Mouse (Mus musculus): ENCODE measurements at regions not wholly inside any gene's neighbourhood (a gene's known extent, or its start where the extent isn't known, plus 50 kb on each side); places are given as distances from the start of the nearest gene placed in this dataset.
"Not testable (repeated sequence)": the region's sequence is repeated elsewhere in the genome, so short reads cannot be mapped to it uniquely, and the experiment has no call there.

DNA sequence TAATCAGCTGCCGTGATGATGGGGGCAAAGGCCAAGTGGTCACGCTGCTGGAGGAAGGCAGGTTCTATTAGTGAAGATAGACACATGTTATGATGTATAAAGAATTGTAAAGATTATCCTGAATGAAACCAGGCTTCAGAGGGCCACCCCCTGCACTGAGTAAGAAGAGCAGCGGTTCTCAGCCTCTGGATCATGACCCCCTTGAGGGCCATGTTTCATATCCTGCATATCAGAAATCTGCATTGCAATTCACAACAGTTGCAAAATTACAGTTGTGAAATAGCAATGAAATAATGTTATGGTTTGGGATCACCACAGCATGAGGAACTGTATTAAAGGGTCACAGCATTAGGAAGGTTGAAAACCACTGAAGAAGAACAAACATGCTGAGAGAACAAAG, 162.5 kb upstream of the Zranb2 start:
- no peak for DNase-seq (ENCODE audit: low spot score in 2 of 2)

DNA sequence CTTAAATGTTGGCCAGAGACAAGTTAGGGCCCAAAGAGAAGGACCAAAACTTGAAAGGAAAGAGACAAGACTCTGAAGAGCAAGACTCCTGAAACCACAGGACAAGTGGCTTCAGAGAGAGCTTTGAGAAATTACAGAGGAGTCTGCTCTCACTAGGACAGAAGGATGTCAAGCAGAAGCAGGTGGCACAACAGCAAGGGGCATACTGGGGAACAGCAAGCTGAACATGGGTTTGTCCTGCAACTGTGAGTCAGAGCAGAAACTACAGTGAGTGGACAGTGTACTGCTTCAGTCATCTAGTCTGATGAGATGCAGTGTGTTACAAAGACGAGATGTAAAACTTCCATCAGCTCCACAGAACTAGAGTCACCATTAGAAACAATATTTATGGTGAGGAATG, 160.6 kb upstream of the Zranb2 start:
- no peak for DNase-seq (ENCODE audit: low spot score in 2 of 2)

DNA sequence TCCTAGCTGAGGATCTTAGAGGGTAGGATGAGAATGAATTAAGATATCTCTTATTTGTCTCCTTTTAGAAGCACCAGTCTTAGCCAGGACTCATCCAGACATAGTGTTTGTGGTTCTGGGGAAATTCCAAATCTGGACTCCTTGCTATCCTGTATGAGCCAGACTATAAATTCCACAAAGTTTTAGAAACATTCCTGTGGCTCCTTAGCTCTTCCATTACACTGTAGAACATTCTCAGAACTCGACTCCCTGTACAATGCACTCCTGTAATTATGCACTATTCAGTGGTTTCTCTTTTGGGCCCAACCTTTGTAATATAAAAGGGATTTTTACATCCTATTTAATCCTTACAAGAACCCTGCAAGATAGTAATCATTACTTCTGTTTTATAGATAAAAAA, 159.8 kb upstream of the Zranb2 start:
- no peak for DNase-seq (ENCODE audit: low spot score in 2 of 2)

DNA sequence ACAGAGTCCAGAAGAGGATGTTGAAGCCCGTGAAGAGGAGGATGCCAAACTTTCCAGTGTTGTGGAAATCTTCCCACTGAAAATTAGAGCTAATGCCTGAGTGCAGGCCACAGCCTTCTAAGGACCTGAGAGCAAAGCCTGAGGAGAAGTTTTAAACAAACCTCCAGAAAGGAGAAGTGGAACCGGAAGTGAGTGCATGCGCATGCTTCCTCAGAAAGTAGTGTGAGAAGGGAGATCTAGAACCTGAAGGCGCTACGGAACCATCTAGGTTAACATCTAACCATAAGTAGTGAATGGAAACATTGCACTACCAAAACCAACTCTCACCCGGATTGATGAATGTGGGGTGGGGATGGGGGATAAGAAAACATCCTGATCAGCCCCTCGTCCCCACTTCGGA, 156.4 kb upstream of the Zranb2 start:
- DNase-seq (ENCODE audit: low spot score in 2 of 2) = no peak

DNA sequence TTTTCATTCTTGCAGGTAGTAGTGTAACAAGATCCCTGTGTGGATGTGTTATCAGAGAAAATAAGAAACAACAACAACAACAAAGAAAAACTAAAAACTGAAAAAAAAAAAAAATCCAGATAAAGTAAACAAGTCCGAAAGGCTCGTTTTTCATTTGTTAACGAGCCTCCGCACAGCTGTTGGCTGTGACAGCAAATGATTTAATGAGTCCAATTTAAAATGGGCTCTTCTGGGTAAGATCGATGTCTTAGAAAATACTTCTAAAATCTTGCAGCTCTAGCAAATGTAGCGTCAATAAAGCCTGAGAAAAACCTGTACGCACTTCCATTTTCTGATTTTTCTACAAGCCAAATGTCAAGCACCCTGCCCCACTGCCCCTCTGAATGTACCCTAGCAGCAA, 155.8 kb upstream of the Zranb2 start:
- DNase-seq (ENCODE audit: low spot score in 2 of 2) = no peak

DNA sequence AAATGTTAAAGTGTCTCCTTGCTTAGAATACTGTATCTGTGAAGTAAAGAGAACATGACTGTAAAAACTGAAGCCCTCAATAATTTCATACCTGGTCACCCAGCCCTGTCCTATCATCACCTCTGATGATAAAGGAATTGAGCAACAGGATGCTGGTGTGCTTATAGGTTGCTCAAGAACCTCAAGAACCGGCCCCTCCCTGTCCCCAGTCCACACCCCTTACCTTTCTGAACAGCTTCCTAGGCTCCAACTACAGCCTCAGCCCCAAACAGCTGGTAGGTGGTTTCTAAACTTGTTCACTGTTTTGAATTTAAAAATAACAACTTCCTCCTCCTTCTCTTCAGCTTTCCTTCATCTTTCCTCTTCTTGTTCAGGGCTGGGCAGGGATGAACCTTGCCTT, 142.1 kb upstream of the Zranb2 start:
- no peak for DNase-seq (ENCODE audit: low spot score in 2 of 2)

DNA sequence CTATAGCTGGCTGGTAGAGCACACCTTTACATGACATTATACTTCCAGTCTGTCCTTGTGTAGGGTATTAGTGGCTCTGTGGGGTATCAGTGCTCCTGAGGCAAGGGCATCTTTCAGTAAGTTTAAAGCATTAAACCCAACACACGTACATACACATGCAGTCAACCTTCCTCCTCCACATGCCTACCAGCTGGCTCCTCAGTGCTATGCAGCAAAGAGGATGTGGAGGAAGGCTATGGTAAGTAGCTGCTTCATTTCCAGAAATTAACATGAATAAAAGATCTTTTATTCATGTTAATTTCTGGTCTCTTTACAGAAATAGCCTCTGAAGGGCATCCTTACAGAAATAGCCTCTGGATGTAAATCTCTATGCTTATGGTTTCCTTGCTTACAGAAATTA, 140.1 kb upstream of the Zranb2 start:
- DNase-seq (ENCODE audit: low spot score in 2 of 2) = no peak

DNA sequence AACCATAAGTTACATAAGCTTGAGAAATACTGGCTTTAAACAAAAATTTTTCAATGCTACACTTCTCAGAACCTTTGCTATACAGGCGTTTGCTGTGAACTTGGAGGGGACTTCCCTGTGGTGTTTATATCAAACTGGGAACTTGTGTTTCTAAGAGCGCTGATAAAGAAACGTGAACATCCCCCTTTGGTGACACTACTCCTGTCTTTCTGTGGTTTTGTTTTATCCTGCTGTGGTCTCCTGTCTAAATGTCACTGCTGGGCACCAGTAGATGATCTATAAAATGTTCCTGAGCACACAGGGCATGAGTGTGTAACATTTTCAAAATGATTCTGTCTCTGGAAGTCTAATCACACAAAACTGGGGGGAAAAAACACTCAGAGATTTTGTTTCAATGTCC, 134.1 kb upstream of the Zranb2 start:
- no peak for DNase-seq (ENCODE audit: low spot score in 2 of 2)

DNA sequence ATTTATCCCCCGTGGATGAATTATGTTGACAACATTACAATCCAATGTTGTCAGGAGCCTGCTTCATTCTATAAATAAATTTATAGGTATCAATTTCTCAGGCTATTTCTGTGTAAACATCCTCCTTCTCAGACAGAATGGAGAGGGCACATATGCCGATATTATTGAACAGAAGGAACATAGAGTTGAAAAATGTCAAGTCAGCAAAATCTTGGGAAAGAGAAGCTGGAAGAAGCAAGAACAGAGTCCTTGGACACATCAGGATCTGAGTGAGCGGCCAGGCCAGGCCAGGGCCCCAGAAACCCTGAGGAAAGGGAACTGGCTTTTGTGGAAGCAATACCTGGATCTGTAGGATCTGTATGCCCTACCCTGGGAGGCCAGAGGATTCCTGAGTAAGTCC, 129.9 kb upstream of the Zranb2 start:
- no peak for DNase-seq (ENCODE audit: low spot score in 2 of 2)

DNA sequence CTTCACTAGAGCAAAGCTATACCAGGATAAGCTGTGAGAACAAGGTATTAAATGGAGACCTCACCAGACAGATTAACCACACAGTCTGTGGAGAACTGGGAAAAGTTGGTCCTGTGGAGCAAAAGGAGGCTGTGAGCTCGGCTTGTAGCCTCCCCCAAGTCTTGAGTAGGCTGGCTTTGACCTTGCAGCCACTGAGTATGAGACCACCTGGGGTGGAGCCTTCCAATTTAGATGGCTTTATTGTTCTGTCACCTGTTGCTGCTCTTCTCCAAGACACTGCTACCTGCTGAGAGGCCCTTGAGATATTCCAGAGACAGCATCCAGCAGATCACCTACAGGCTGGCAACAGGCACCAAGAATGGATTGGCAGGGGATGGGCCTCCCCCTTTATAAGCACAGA, 110.5 kb upstream of the Zranb2 start:
- DNase-seq (ENCODE audit: low spot score in 2 of 2) = not testable (repeated sequence)

DNA sequence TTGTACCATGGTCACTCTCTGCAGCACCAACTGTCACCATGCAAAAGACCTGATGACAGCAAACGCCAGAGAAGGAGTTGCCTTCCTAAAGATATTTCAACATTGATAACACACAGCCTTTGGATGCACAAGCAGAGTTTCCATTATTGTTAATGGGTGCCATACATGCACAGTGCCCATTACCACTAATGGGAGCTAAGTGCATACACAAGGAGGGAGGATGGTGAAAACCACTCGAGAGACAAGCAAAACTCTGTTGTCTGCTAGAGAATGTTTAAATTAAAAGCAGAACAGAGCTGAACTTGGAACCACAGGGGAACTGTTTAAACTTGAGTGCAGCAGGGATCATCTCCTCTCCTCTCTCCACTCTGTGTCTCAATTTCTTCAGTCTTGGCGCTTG, 107.2 kb upstream of the Zranb2 start:
- no peak for DNase-seq (ENCODE audit: low spot score in 2 of 2)

DNA sequence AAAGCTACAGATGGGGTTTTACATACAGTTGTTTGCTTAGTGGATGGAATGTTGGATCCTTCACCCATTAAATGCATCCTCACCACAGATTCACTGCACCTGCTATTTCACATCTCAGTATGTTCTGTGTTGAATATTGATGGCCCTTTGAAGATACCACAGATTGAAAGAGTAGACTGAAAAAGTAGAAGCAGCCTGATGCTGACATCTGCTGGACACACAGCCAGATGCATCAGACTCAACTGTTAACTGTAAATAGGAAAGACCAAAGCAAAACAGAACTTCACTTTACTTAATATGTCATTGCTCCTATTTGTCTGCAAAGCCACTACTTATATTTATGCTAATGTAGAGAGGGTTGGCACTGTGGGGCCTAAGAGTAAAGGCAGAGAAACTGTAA, 84.2 kb upstream of the Zranb2 start:
- peak; percentile 71 to 73 for DNase-seq (ENCODE audit: low spot score in 2 of 2)

DNA sequence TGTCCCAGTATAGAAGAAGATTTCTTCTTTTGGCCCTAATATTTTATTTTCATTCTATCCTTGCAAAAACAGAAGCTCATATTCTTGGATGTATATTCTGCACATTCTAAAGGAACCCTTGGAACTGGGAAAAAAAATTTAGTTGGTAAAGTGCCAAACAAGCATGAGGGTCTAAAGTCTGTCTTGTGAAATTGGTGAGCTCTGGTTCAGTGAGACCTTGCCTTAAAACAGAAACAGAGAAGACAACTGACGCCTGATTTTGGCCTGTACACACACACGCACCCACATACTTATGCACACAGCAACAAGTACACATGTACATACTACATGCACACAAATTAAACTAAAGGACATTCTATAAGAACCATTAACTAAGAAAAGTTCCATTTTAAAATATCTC, 62.4 kb upstream of the Zranb2 start:
- no peak for DNase-seq (ENCODE audit: low spot score in 2 of 2)

DNA sequence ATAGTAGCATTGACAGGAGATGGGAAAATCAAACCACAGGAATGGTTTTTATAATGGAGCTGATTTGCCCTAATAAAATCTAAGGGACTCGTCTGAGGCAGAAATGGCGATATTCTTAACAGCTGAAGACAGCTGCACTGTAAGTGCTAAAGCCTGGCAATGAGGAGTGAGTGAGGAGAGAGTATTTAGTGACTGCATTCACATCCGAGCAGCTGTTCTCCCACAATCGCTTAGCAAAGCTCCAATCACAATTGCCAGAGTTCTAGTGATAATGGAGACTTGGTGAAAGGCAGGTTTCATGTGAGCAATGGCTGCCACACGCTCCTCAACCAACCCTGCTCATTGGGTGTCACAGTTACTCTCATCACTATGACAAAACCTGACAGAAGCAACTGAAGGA, 61.3 kb upstream of the Zranb2 start:
- DNase-seq (ENCODE audit: low spot score in 2 of 2) = no peak

DNA sequence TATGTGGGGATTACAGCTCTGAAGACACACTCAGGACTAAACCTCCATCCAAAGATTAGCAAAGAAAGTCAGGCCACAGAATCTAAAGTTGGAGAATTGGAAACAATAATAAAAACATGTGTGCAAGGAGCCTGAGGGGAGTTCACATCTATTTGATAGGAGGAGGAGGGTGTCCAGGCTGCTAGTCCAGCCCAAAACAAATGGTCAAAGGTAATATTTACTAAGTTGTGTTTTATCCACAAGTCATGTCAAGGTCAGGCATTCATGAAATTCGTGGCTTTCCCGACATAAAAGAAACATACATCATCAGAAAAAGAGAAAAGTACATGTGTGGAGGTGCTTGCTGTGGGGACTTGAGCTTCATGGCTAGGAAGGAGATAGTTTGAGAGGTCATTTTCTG, 56.2 kb upstream of the Zranb2 start:
- DNase-seq (ENCODE audit: low spot score in 2 of 2) = no peak

All from right cerebral cortex, postnatal 10 days (tissue).